Mouse (Mus musculus) neural tube, embryonic 15.5 days (tissue): Measurements from ENCODE around the gene Tmem158. TPM values are rescaled to one million over a fixed set of nuclear protein-coding genes. Genes with fewer than 3 reads are reported as not detected.

Source experiments
- ATAC-seq: fragments of 200-750 bp; cut with Nextera tagmentation; 2 replicates; pipeline ENCODE4 v1.8.0; 2017; ENCODE audit warnings: mild to moderate bottlenecking, moderate TSS enrichment, moderate library complexity; ENCODE audit not compliant: low FRiP score
- H3K27ac ChIP-seq: fragments of 300-500 bp; sonication (generic); replicated peaks from 2 replicates; pipeline ENCODE4 v1.5.1; 2015; ENCODE audit warnings: mild to moderate bottlenecking, inconsistent platforms
- H3K27me3 ChIP-seq: fragments of 300-500 bp; sonication (generic); replicated peaks from 2 replicates; pipeline ENCODE4 v1.6.1; 2015; ENCODE audit warnings: inconsistent platforms
- H3K36me3 ChIP-seq: fragments of 300-500 bp; sonication (generic); 2 replicates; pipeline ENCODE4 v1.6.1; 2015; ENCODE audit warnings: inconsistent platforms
- H3K4me1 ChIP-seq: fragments of 300-500 bp; sonication (generic); 2 replicates; pipeline ENCODE4 v1.6.1; 2015; ENCODE audit warnings: inconsistent platforms
- H3K4me2 ChIP-seq: fragments of 300-500 bp; sonication (generic); 2 replicates; pipeline ENCODE4 v1.6.1; 2015; ENCODE audit warnings: inconsistent platforms, mild to moderate bottlenecking, moderate library complexity
- H3K4me3 ChIP-seq: fragments of 300-500 bp; sonication (generic); replicated peaks from 2 replicates; pipeline ENCODE4 v1.5.1; 2015; ENCODE audit warnings: mild to moderate bottlenecking, inconsistent platforms
- H3K9ac ChIP-seq: fragments of 300-500 bp; sonication (generic); replicated peaks from 2 replicates; pipeline ENCODE4 v1.6.1; 2015; ENCODE audit warnings: mild to moderate bottlenecking, inconsistent platforms
- H3K9me3 ChIP-seq: fragments of 300-500 bp; sonication (generic); replicated peaks from 2 replicates; pipeline ENCODE4 v1.6.1; 2016; ENCODE audit warnings: inconsistent platforms
- WGBS: fragments of 180-500 bp; shearing (Covaris S2); methylation state at CpG from one replicate; pipeline ENCODE4 v1.1.7; 2015; ENCODE audit warnings: mixed read lengths; 5-methylcytosine and 5-hydroxymethylcytosine counted together
- polyA plus RNA-seq: library from polyadenylated mRNA; unstranded; fragments of >200 nt; fragmentation: Nextera tagmentation; extraction: Ambion mirVana; gene quantifications from 2 replicates; pipeline ENCODE4 v1.2.1, GENCODE M21; 2015

The Tmem158 gene
- 39.1 and 49.7 TPM in 2 replicates for polyA plus RNA-seq

GRCm38 (mm10) chr9:123260611-123261021 lies at the start of gene Tmem158:
TSS of gene Tmem158 (minus strand) at chr9:123260764.
- peak within 1 kb of the TSS; percentile 88 for H3K9ac ChIP-seq
- under 1% methylated on average over 40 of the region's 40 CpGs for WGBS
- peak within 1 kb of the TSS; percentile 85 for H3K4me3 ChIP-seq
- H3K9me3 ChIP-seq = no peaks in the 10 kb centered on the region
- peaks cover 31% of the 10 kb centered on the region; the same call in 1 of the 2 replicates for H3K27me3 ChIP-seq
- no peaks in the 10 kb centered on the region for H3K36me3 ChIP-seq
- peak within 1 kb of the TSS; percentile 87 for H3K27ac ChIP-seq
- H3K4me2 ChIP-seq = peak within 1 kb of the TSS; percentile 86
- peaks cover 12% of the 10 kb centered on the region for H3K4me1 ChIP-seq
- ATAC-seq = peak; percentile 96

DNA sequence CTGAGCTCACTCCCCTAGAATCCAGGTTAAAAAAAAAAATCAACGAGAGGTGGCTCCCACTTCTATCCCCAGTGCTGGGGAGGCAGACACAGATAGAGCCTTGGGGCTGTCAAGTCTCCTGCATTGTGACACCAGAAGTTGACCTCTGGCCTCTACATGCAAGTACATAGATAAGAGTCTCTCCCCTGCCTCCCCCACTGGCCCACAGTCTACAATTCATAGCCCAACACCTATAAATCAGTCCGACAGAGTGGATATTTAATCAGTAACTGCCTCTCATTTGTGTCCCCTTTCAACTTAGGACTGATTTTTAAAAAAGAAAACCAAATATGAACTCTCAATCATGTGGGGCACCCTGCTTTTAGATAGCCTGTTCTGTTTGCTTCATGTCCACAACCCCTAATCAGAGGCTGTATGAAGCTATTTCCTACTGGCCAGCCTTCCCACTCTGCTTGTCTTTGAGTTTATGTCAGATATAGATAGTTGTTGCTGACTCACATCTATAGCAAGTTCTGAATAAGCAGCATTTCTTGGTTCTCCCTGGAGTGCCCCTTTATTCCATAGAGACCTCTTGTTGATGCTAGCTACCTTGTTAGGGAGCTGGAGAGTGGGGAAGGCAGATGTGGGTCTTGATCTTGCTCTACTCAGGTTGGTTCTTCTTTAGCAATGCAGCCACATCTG lies 49.3 kb upstream of the Tmem158 start:
- Histone ChIP-seq H3K9ac (no peak overlapping the region), H3K4me2 (no peak overlapping the region), H3K27ac (no peak overlapping the region), H3K9me3 (no peaks in the 10 kb centered on the region), H3K4me1 (peaks cover 3% of the 10 kb centered on the region; the same call in 1 of the 2 replicates), H3K4me3 (no peak overlapping the region), H3K27me3 (no peaks in the 10 kb centered on the region), H3K36me3 (no peaks in the 10 kb centered on the region)
- WGBS = 82% methylated on average over 2 of the region's 2 CpGs
- no peak for ATAC-seq

- WGBS = 55% methylated on average over 5 of the region's 5 CpGs
- H3K4me1 ChIP-seq = peaks cover 3% of the 10 kb centered on the region; the same call in 1 of the 2 replicates
Observed at GRCm38 (mm10) chr9:123309073-123309472, 48.5 kb upstream of the Tmem158 start.

DNA sequence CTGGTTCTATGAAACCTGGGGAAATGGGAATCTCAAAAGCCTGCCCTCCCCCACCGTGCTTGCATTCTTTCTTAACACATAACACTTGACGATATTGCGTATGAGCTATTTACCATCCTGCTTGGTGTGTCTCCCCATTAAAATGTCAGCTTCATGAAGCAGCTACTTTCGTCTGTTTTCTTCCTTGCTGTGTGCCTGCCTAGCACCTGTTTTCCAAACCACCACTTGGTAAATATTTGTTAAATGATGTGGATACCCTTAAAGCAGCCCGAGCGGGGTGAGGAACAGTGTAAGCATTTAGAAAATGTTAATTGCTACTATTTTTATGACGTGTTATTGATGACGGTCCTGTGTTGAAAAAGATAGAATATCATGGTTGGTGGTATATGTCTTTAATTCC lies 44.4 kb upstream of the Tmem158 start:
- H3K9ac ChIP-seq = no peak overlapping the region
- H3K4me3 ChIP-seq = no peak overlapping the region
- no peaks in the 10 kb centered on the region for H3K27me3 ChIP-seq
- ATAC-seq = no peak
- no peak overlapping the region for H3K27ac ChIP-seq
- H3K36me3 ChIP-seq = no peaks in the 10 kb centered on the region
- H3K4me1 ChIP-seq = peaks cover 3% of the 10 kb centered on the region; the same call in 1 of the 2 replicates
- H3K4me2 ChIP-seq = no peak overlapping the region
- no peaks in the 10 kb centered on the region for H3K9me3 ChIP-seq
- 86% methylated on average over 8 of the region's 8 CpGs for WGBS

More at GRCm38 (mm10) chr9:123309073-123309472, 48.5 kb upstream of the Tmem158 start:
- Histone ChIP-seq H3K27ac (no peak overlapping the region), H3K9me3 (no peaks in the 10 kb centered on the region), H3K9ac (no peak overlapping the region), H3K4me3 (no peak overlapping the region), H3K4me2 (no peak overlapping the region), H3K36me3 (no peaks in the 10 kb centered on the region), H3K27me3 (no peaks in the 10 kb centered on the region)
- ATAC-seq = no peak

- Histone ChIP-seq H3K27me3 (no peaks in the 10 kb centered on the region), H3K27ac (no peak overlapping the region), H3K4me1 (no peaks in the 10 kb centered on the region), H3K4me2 (no peak overlapping the region), H3K4me3 (no peak overlapping the region), H3K9ac (no peak overlapping the region), H3K36me3 (no peaks in the 10 kb centered on the region), H3K9me3 (no peaks in the 10 kb centered on the region)
- WGBS = 91% methylated on average over 7 of the region's 7 CpGs
- no peak for ATAC-seq
Observed at GRCm38 (mm10) chr9:123303952-123304351, 43.4 kb upstream of the Tmem158 start.

DNA sequence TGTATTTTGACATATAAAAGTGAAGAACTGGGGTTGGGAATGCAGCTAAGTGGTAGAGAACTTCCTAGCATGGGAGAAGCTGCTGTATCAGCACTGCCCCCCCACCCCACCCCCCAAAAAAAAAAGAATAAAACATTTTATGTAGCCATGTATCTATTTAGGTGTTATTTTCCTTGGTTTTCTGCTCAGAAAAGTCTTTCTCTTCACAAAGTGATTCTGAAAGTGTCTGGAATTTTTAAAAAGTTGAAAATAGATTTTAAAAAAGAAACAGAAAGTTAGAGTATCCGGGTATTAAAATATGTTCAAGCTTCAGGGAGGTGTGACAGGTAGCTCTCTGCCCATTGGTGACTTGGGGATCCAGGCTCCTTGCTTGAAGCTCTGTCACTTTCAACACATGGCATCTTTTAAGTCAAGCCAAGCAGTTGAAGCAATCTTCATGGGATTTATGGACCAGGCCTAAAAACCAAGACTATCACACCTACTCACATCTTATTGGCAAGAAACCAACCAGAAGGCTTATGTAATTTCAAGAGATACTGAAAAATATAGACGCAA lies 42.3 kb upstream of the Tmem158 start:
- H3K27me3 ChIP-seq = no peaks in the 10 kb centered on the region
- H3K9me3 ChIP-seq = no peaks in the 10 kb centered on the region
- no peak overlapping the region for H3K27ac ChIP-seq
- no peak for ATAC-seq
- H3K36me3 ChIP-seq = no peaks in the 10 kb centered on the region
- no peak overlapping the region for H3K4me2 ChIP-seq
- no peaks in the 10 kb centered on the region for H3K4me1 ChIP-seq
- no peak overlapping the region for H3K9ac ChIP-seq
- WGBS = 93% methylated on average over 2 of the region's 2 CpGs
- H3K4me3 ChIP-seq = no peak overlapping the region

DNA sequence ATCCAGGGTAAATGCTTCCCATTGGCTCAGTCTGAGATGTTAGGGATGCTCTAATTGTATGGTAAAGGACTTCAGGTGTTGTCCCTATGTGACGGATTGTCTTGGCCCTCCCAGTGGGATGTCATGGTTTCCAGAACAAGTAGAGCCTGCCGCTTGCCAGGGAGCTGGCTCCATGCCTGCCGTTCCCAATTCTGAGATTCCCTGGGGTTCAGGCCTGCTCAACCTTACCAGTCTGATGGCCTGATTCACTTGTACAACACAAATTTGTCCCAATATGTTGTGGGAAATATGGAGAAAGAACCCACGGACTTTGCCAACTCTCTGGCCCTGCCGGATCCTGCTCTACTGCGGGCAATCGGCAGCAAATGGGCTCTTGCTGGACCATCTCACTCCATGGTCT lies 37.3 kb upstream of the Tmem158 start:
- H3K9ac ChIP-seq = no peak overlapping the region
- no peak overlapping the region for H3K27ac ChIP-seq
- no peaks in the 10 kb centered on the region for H3K9me3 ChIP-seq
- 79% methylated on average over 7 of the region's 7 CpGs for WGBS
- H3K36me3 ChIP-seq = no peaks in the 10 kb centered on the region
- H3K4me1 ChIP-seq = no peaks in the 10 kb centered on the region
- H3K4me2 ChIP-seq = no peak overlapping the region
- ATAC-seq = no peak
- no peak overlapping the region for H3K4me3 ChIP-seq
- H3K27me3 ChIP-seq = no peaks in the 10 kb centered on the region

DNA sequence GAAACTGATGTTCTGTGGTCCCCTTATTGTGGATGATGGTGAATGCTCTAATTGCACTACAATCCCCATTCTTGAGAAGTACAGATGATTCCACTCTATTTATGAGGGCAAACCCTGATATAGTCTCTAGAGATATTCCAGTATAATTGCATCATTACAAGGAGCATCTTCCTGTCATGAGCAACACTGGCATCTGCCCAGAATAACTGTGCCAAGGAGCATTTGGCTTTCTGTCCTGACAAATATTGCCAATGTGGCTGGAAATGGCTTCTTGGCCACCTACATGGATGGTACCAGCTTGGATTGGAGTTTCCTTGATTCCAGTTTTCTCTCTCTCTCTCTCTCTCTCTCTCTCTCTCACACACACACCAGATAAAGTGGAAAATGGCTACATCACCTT lies 35.7 kb upstream of the Tmem158 start:
- Histone ChIP-seq H3K4me2 (no peak overlapping the region), H3K4me1 (no peaks in the 10 kb centered on the region), H3K36me3 (no peaks in the 10 kb centered on the region), H3K9ac (no peak overlapping the region), H3K27me3 (no peaks in the 10 kb centered on the region), H3K9me3 (no peaks in the 10 kb centered on the region), H3K27ac (no peak overlapping the region), H3K4me3 (no peak overlapping the region)
- ATAC-seq = no peak

DNA sequence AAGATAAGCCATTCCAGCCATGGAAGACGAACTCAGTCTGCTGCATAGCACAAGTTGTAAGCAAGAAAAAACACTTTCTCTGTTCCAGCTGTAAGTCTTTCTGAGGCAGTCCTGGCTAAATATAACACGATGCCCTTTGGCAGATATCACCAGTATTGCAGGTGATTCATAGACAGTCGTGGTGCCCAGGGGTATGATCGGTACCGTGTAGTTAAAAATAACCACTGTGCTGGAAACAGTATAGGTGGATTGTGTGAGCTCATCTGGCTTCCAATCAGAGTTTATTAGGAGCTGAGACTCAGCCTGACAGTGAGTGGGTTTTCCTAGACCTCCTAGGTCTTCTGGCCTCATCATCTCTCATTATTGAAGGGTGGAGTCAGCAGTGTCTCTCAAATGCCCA lies 34.0 kb upstream of the Tmem158 start:
- H3K4me2 ChIP-seq = no peak overlapping the region
- no peak overlapping the region for H3K4me3 ChIP-seq
- WGBS = 76% methylated on average over 5 of the region's 5 CpGs

GRCm38 (mm10) chr9:123288378-123288777 lies 27.8 kb upstream of the Tmem158 start:
- no peak overlapping the region for H3K27ac ChIP-seq
- H3K9me3 ChIP-seq = no peaks in the 10 kb centered on the region
- ATAC-seq = no peak
- peaks cover 3% of the 10 kb centered on the region; the same call in 1 of the 2 replicates for H3K4me1 ChIP-seq
- no peak overlapping the region for H3K4me2 ChIP-seq
- H3K9ac ChIP-seq = no peak overlapping the region
- 81% methylated on average over 3 of the region's 3 CpGs for WGBS
- no peaks in the 10 kb centered on the region for H3K27me3 ChIP-seq
- no peaks in the 10 kb centered on the region for H3K36me3 ChIP-seq
- no peak overlapping the region for H3K4me3 ChIP-seq

More for the DNA sequence above, 34.0 kb upstream of the Tmem158 start:
- Histone ChIP-seq H3K9me3 (no peaks in the 10 kb centered on the region), H3K9ac (no peak overlapping the region), H3K27me3 (no peaks in the 10 kb centered on the region), H3K27ac (no peak overlapping the region), H3K4me1 (peaks cover 3% of the 10 kb centered on the region; the same call in 1 of the 2 replicates), H3K36me3 (no peaks in the 10 kb centered on the region)
- no peak for ATAC-seq

- no peak overlapping the region for H3K27ac ChIP-seq
- H3K36me3 ChIP-seq = no peaks in the 10 kb centered on the region
- H3K4me2 ChIP-seq = no peak overlapping the region
- H3K4me1 ChIP-seq = no peaks in the 10 kb centered on the region
- H3K4me3 ChIP-seq = no peak overlapping the region
- H3K9ac ChIP-seq = no peak overlapping the region
- H3K27me3 ChIP-seq = no peaks in the 10 kb centered on the region
- WGBS = 59% methylated on average over 4 of the region's 4 CpGs
- H3K9me3 ChIP-seq = no peaks in the 10 kb centered on the region
- ATAC-seq = no peak
Observed at GRCm38 (mm10) chr9:123285623-123286022, 25.1 kb upstream of the Tmem158 start.

DNA sequence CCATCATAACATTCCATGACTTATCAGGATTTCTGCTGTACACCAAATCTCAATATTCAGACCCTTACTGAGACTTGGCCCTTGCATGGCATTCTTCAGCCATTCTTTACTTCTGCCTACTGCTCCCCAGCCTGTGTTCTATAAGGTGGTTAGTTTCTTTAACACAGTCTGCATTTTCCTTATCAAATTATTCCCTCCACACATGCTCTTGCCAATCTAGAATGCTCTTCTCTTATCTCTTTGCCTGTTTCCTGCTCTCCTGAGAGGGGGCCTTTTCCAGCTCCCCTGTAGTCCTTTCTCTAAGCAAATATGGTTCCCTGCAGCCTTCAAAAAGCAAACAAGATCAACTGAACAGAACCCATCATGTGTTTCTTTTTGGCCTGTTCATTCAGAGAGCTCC lies 20.2 kb upstream of the Tmem158 start:
- Histone ChIP-seq H3K4me2 (no peak overlapping the region), H3K27me3 (no peaks in the 10 kb centered on the region), H3K4me1 (no peaks in the 10 kb centered on the region), H3K27ac (no peak overlapping the region), H3K4me3 (no peak overlapping the region), H3K9me3 (no peaks in the 10 kb centered on the region), H3K36me3 (no peaks in the 10 kb centered on the region), H3K9ac (no peak overlapping the region)
- no peak for ATAC-seq
